Mouse (Mus musculus) small intestine, adult 2 months (tissue): Measurements from ENCODE around the gene March8.

Experiments
- CTCF ChIP-seq: fragments of 200-500 bp; IDR thresholded peaks from 2 replicates; pipeline ENCODE4 v1.5.1; 2012; ENCODE audit warnings: low read depth, mild to moderate bottlenecking, control low read depth, inconsistent platforms, low read length, moderate library complexity, mixed read lengths; ENCODE audit not compliant: insufficient replicate concordance, insufficient read length; ENCODE audit errors: extremely low read depth
- POLR2A ChIP-seq: fragments of 200-500 bp; IDR thresholded peaks from 2 replicates; pipeline ENCODE4 v1.6.1; 2012; ENCODE audit warnings: low read depth, mild to moderate bottlenecking, control low read depth, inconsistent platforms, low read length, moderate library complexity

DNA sequence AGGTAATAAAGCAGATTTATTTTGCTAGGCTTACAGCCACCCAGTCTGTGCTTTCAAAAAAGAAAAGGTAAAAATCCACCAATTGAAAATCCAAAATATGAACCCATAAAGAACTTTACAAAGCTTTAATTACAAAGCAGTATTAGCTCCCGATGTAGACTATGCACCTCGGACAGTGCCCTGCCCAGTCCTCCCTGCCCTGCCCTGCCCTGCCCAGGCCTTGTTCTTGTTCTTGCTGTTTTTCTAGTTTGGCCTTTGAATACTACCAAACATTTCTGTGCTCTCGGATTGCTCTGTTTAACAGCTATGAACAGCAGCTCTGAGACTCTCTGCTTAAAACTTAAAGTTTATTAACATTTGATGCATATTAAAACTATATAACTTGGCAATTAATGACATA lies 11.2 kb upstream of the March8 start:
- TF ChIP-seq POLR2A: no peak
- TF ChIP-seq CTCF: no peak
